Mouse (Mus musculus) brain, adult 10 weeks (tissue): ENCODE measurements around the gene Gabbr2. TPM values are rescaled to one million over a fixed set of nuclear protein-coding genes. Genes with fewer than 3 reads are reported as not detected.

Experiments
- polyA plus RNA-seq: library from polyadenylated mRNA; stranded (reverse); fragments of 350-450 nt; fragmentation: Illumina TruSeq; extraction: RNeasy Lipid Tissue Mini Kit (QIAGEN cat#74804); gene quantifications from one replicate; pipeline ENCODE4 v1.2.3, GENCODE M21; 2015; ENCODE audit warnings: low read depth, low replicate concordance

The Gabbr2 gene
- polyA plus RNA-seq: 129 TPM

GRCm38 (mm10) chr4:46991016-46991958, at the start of gene Gabbr2:
TSS of gene Gabbr2 (minus strand) at chr4:46991873.

DNA sequence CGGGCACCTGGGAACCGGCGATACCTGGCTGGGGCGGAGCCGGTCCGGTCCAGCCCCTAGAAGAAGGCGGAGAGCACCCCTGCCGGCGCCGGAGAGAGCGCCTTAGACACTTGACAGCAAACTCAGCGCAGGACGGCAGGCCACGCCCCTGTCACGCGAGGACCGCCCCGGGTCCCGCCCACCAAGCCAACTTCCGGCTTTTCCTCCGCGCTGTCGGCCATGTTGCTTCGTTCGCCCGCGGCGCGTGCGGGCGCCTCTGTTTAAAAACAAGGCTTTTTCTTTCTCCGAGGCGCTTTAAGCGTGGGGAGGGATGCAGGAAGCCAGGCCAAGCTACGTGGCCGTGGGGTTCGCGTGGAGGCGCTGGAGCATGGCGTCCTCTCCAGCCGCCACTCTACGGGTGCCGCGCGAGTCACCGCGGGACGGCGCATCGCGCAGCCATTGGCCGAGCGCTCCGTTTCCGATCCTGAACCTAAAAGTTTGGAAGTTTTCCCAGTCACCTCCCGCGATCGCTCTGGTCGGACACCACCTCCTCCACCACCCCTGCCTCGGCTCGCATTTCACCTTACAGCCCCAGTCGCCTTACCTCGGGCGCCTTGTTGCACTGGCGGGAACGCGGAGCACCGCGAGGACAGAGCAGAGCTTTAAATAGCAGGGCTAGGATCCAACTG, 341.5 kb downstream of the Gabbr2 start, which contains the start of gene Tbc1d2:
TSS of gene Tbc1d2 (minus strand) at position 124 of the 668 bp plus-strand sequence.

Other genes with a start within 250 kb of the Gabbr2 start
- gene Anks6, start 65.6 kb upstream of the Gabbr2 start, polyA plus RNA-seq: 8.0 TPM
- 1.6 TPM for gene Galnt12, start 100.0 kb upstream of the Gabbr2 start, polyA plus RNA-seq
- 7.7 TPM for gene Col15a1, start 216.3 kb upstream of the Gabbr2 start, polyA plus RNA-seq